14 mouse cellular contexts compared by ENCODE assay signal in the genomic region with DNA sequence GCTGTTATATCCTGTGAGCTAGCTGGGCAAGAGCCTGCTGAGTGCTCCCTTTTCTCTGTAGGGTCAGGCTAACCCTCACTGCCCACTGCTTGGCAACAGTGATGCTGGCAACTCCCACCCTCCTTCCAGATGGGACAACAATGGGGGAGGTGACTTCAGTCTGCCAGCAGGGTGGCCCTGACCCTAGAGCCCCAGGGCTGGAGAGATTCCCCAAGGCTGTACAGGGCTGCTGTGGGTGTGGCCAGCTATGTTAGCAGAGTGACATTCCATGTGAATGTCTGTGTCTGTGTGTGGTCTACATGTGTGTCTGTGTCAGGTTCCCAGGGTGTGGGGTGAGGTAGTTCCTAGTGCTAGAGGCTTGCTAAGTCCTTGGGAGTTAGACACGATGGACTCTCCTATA. TPM values are rescaled to one million over a fixed set of nuclear protein-coding genes. Genes with fewer than 3 reads are reported as not detected.
DNase-seq lines count a peak whose midpoint lies in the region.
"Had no signal": no experiment of that assay in that cellular context is flagged by ENCODE, and none has a peak within 500 bp of the region (broad histone marks: within the 10 kb centered on the region; RNA-seq: fewer than 3 reads in every experiment).

No protein-coding gene starts in this region.

- no peaks in the 10 kb centered on the region for H3K36me3 ChIP-seq in embryonic facial prominence, embryonic 10.5 days (replicated peaks)
- H3K36me3 ChIP-seq: liver, embryonic 13.5 days had no signal

- 0 out of 2 replicates have a peak overlapping the region, but pooled peaks have one; percentile 12 for H3K4me3 ChIP-seq in embryonic facial prominence, embryonic 10.5 days
- H3K4me3 ChIP-seq: heart, embryonic 10.5 days; liver, embryonic 13.5 days had no signal

- H3K9me3 ChIP-seq in embryonic facial prominence, embryonic 10.5 days: no peaks in the 10 kb centered on the region
- H3K9me3 ChIP-seq: heart, embryonic 10.5 days; liver, embryonic 13.5 days had no signal

- H3K4me1 ChIP-seq in embryonic facial prominence, embryonic 10.5 days: peaks cover 57% of the 10 kb centered on the region

- peaks cover 81% of the 10 kb centered on the region for H3K27me3 ChIP-seq in embryonic facial prominence, embryonic 10.5 days (replicated peaks; ENCODE audit: low read depth, poor library complexity, severe bottlenecking)

- peak overlapping the region; percentile 5; the same call in 1 of the 2 replicates for H3K27ac ChIP-seq in embryonic facial prominence, embryonic 10.5 days (replicated peaks)
- H3K27ac ChIP-seq: liver, embryonic 13.5 days had no signal

- peak; percentile 95 for DNase-seq in heart, adult 11 months
- no peak for DNase-seq in heart, postnatal 36 days
- peak; percentile 60 for DNase-seq in left cerebral cortex, postnatal 4 days
- DNase-seq in left cerebral cortex, postnatal 25 days (ENCODE audit: low spot score in 2 of 2): no peak
- DNase-seq in embryonic facial prominence, embryonic 10.5 days (ENCODE audit: low spot score): no peak
- DNase-seq in retina, postnatal 1 day: peak; percentile 67
- no peak for DNase-seq in thymus, adult 18-20 months
- DNase-seq in left cerebral cortex, postnatal 36 days (ENCODE audit: low spot score in 2 of 2): no peak
- DNase-seq: cerebellum, adult 9-10 months; liver, embryonic 13.5 days had no signal

- intact Hi-C loops in heart, postnatal 36 days (cut with DNase I): loop anchor here (5.0 kb wide), 1 partner anchor 211 kb away; no protein-coding TSS in a partner anchor
- intact Hi-C loops in left cerebral cortex, postnatal 4 days (cut with DNase I): no loop called here
- intact Hi-C loops in left cerebral cortex, postnatal 25 days (cut with DNase I): loop anchor here (10.0 kb wide), 1 partner anchor 149 kb away; a partner anchor contains a TSS
- intact Hi-C loops in left cerebral cortex, postnatal 36 days (cut with DNase I): loop anchor here (10.0 kb wide), 1 partner anchor 279 kb away; no protein-coding TSS in a partner anchor

- WGBS in embryonic facial prominence, embryonic 10.5 days: 48% methylated on average over 1 of the region's 1 CpGs

RNA-seq across cellular contexts. Expression of a gene that starts 2.1 kb away (rescaled TPM):
- 10 to 100 TPM; 34.4 to 64.4 TPM for total RNA-seq in heart, postnatal 36 days (2021)
- total RNA-seq in left cerebral cortex, postnatal 4 days (2021): 10 to 100 TPM; 13.4 to 13.5 TPM
- total RNA-seq in left cerebral cortex, postnatal 25 days (2021): 10 to 100 TPM; 10.9 to 11.4 TPM
- 21.8 and 25.2 TPM in 2 replicates for polyA plus RNA-seq in embryonic facial prominence, embryonic 10.5 days (2016; fragmentation: Nextera tagmentation; extraction: Ambion mirVana)
- 10 to 100 TPM; 11.3 to 14.7 TPM for total RNA-seq in left cerebral cortex, postnatal 36 days (2021)
- total RNA-seq: monocyte, adult 5-6 weeks had no signal

RNA-seq across cellular contexts. Expression of a gene that starts 6.6 kb away (rescaled TPM):
- 1 to 10 TPM; 6.1 to 7.3 TPM for total RNA-seq in heart, postnatal 36 days (2021)
- total RNA-seq in left cerebral cortex, postnatal 4 days (2021): 10 to 100 TPM; 57.8 to 62.4 TPM
- total RNA-seq in left cerebral cortex, postnatal 25 days (2021): 10 to 100 TPM; 61.9 to 63.3 TPM
- 18.3 and 18.8 TPM in 2 replicates for polyA plus RNA-seq in embryonic facial prominence, embryonic 10.5 days (2016; fragmentation: Nextera tagmentation; extraction: Ambion mirVana)
- 10 to 100 TPM; 64.9 to 75.5 TPM for total RNA-seq in left cerebral cortex, postnatal 36 days (2021)

RNA-seq across cellular contexts. Expression of a gene that starts 16.7 kb away (rescaled TPM):
- total RNA-seq in heart, postnatal 36 days (2021): not detected
- total RNA-seq in left cerebral cortex, postnatal 4 days (2021): under 1 TPM; 0.50 to 0.54 TPM
- not detected for total RNA-seq in left cerebral cortex, postnatal 25 days (2021)
- polyA plus RNA-seq in embryonic facial prominence, embryonic 10.5 days (2016; fragmentation: Nextera tagmentation; extraction: Ambion mirVana): 0.28 TPM in 1 of 2 replicates, not detected in the other
- under 1 TPM in 1 of 2 experiments, not detected in 1; 0.75 TPM for total RNA-seq in left cerebral cortex, postnatal 36 days (2021)
- total RNA-seq: monocyte, adult 5-6 weeks had no signal
- polyA plus RNA-seq: forebrain, embryonic 11.5 days; liver, embryonic 13.5 days; stomach, embryonic 16.5 days had no signal

RNA-seq across cellular contexts. Expression of a gene that starts 20.3 kb away (rescaled TPM):
- total RNA-seq in heart, postnatal 36 days (2021): 1 to 10 TPM; 5.7 to 7.2 TPM
- 10 to 100 TPM; 39.0 to 49.4 TPM for total RNA-seq in left cerebral cortex, postnatal 4 days (2021)
- total RNA-seq in left cerebral cortex, postnatal 25 days (2021): 10 to 100 TPM; 30.2 to 35.3 TPM
- 85.2 and 89.9 TPM in 2 replicates for polyA plus RNA-seq in embryonic facial prominence, embryonic 10.5 days (2016; fragmentation: Nextera tagmentation; extraction: Ambion mirVana)
- 10 to 100 TPM; 32.7 to 36.0 TPM for total RNA-seq in left cerebral cortex, postnatal 36 days (2021)

RNA-seq across cellular contexts. Expression of a gene that starts 24.7 kb away (rescaled TPM):
- total RNA-seq in heart, postnatal 36 days (2021): not detected
- not detected for total RNA-seq in left cerebral cortex, postnatal 4 days (2021)
- total RNA-seq in left cerebral cortex, postnatal 25 days (2021): not detected
- not detected in 2 replicates for polyA plus RNA-seq in embryonic facial prominence, embryonic 10.5 days (2016; fragmentation: Nextera tagmentation; extraction: Ambion mirVana)
- total RNA-seq in left cerebral cortex, postnatal 36 days (2021): not detected
- total RNA-seq: monocyte, adult 5-6 weeks had no signal
- polyA plus RNA-seq: forebrain, embryonic 11.5 days; heart, embryonic 10.5 days; liver, embryonic 13.5 days; stomach, embryonic 16.5 days had no signal

Comparison
In these comparisons a context has a peak if more than half of its experiments do, and no peak if none do; other contexts are left out.
1. DNase-seq: peak in heart, adult 11 months (single experiment), left cerebral cortex, postnatal 4 days (single experiment) and retina, postnatal 1 day (single experiment); none in heart, postnatal 36 days (0 of 2), left cerebral cortex, postnatal 25 days (0 of 2), embryonic facial prominence, embryonic 10.5 days (single experiment), thymus, adult 18-20 months (0 of 2) and left cerebral cortex, postnatal 36 days (0 of 2).
2. RNA of a gene that starts 6.6 kb away (total RNA-seq): 64.9 to 75.5 TPM in left cerebral cortex, postnatal 36 days, 61.9 to 63.3 TPM in left cerebral cortex, postnatal 25 days and 57.8 to 62.4 TPM in left cerebral cortex, postnatal 4 days; 6.1 to 7.3 TPM in heart, postnatal 36 days; every median in the first group is over 4 times any median in the second.